Mouse (Mus musculus): ENCODE results near the gene Habp4. TPM values are rescaled to one million over a fixed set of nuclear protein-coding genes. Genes with fewer than 3 reads are reported as not detected.

The Habp4 gene
- 49.1 and 55.9 TPM in 2 replicates for polyA plus RNA-seq (2015; fragmentation: Nextera tagmentation; extraction: Ambion mirVana)

DNA sequence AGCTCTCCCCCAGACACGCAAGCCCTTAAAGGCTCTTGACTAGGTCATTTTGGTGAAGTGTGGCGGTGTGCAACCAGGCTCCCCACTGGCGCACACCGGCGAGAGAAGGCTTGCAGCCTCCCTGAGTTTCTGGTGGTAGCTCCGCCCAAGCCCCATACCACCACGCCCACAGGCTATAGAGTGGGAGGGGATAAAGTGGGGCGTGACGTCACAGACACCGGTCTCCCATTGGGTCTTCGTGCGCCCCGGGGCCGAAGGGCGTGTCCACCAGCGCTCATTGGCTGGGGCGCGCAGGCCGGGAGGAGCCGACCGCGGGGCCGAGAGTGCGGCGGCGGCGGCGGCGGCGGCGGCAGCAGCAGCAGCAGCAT, at the start of gene Habp4:
Gene Habp4, plus strand, starts transcription at position 277 of the 368 bp plus-strand sequence.
- Histone ChIP-seq H3K9ac (peak within 1 kb of the TSS; percentile 83), H3K27me3 (no peaks in the 10 kb centered on the region), H3K4me2 (peak within 1 kb of the TSS; percentile 89), H3K4me3 (peak within 1 kb of the TSS; percentile 75), H3K27ac (peak within 1 kb of the TSS; percentile 92), H3K36me3 (no peaks in the 10 kb centered on the region), H3K4me1 (replicated peaks) (peaks cover 17% of the 10 kb centered on the region; the same call in 1 of the 2 replicates), H3K9me3 (replicated peaks) (no peaks in the 10 kb centered on the region)
- WGBS: under 1% methylated on average over 31 of the region's 31 CpGs
- ATAC-seq (replicated peaks; ENCODE audit: insufficient number of reproducible peaks, insufficient read depth, low FRiP score, low read depth): peak; percentile 100

DNA sequence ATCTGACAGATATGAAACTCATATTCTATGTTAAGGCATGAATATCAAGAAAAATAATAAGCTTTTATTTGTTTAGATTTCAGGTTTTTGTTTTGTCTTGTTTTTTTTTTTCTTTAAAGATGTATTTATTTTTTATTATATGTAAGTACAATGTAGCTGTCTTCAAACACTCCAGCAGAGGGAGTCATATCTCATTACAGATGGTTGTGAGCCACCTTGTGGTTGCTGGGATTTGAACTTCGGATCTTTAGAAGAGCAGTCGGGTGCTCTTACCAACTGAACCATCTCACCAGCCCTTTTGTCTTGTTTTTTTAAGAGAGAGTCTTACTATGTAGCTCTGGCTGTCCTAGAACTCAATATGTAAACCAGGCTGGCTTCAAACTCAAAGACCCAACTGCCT, 44.2 kb upstream of the Habp4 start:
- H3K4me3 ChIP-seq: no peak overlapping the region
- no peaks in the 10 kb centered on the region for H3K9me3 ChIP-seq (replicated peaks)
- no peaks in the 10 kb centered on the region for H3K36me3 ChIP-seq
- H3K4me1 ChIP-seq (replicated peaks): no peaks in the 10 kb centered on the region
- WGBS: 56% methylated on average over 2 of the region's 2 CpGs
- no peak for ATAC-seq (replicated peaks; ENCODE audit: insufficient number of reproducible peaks, insufficient read depth, low FRiP score, low read depth)
- no peak overlapping the region for H3K9ac ChIP-seq
- H3K27me3 ChIP-seq: no peaks in the 10 kb centered on the region
- no peak overlapping the region for H3K4me2 ChIP-seq
- H3K27ac ChIP-seq: no peak overlapping the region

DNA sequence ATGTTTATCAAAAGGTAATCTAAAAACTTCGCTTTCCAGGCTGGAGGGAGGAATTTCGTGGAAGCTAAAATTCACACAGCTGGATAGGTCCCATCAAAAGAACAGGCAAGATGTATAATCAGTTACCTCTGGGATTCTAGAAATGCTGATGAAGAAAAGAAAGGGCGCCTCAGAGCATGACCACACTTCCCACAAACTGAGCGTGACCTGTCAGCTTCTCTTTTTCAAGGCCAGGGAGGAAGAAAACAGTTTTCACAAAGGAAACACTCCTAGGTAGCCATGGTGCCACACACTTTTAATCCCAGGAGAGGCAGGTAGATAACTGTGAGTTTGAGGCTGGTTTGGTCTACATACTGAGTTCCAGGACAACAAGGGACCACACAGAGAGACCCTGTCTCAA, 40.9 kb upstream of the Habp4 start:
- no peak for ATAC-seq (replicated peaks; ENCODE audit: insufficient number of reproducible peaks, insufficient read depth, low FRiP score, low read depth)

DNA sequence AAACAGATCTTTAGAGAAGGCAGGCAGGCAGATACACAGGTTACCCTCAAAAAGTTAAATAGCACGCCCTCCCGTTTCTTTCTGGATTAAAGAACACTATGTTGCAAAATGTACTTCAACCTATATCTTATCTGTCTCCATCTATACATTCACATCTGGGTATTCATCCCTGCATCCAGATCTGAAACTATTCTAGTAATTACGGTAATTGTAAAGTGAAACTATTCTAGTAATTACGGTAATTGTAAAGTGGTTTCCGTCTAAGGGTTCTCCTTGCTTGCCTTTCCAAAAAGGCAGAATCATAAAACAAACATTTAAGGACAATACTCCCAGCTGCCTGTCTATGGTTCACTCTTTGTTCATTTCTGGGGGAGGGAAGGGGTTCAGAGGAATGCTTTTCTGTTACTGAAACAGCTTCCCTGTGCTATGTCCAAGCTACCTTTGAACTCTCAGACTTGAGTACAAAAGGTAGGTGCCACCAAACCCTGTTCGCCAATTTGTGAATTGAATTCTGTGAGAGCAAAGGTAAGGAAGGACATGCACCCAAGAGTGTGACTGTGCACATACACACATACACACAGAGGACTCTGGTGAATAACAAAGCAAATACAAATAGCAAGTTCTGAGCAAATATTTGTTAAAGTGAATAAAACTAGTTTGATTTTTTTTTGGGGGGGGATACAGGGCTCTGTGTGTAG, 38.0 kb upstream of the Habp4 start:
- H3K27ac ChIP-seq: no peak overlapping the region
- no peak overlapping the region for H3K4me2 ChIP-seq
- peaks cover 2% of the 10 kb centered on the region; the same call in 1 of the 2 replicates for H3K4me1 ChIP-seq (replicated peaks)
- H3K4me3 ChIP-seq: no peak overlapping the region
- no peak overlapping the region for H3K9ac ChIP-seq
- WGBS: 36% methylated on average over 6 of the region's 6 CpGs
- ATAC-seq (replicated peaks; ENCODE audit: insufficient number of reproducible peaks, insufficient read depth, low FRiP score, low read depth): no peak
- H3K36me3 ChIP-seq: no peaks in the 10 kb centered on the region
- no peaks in the 10 kb centered on the region for H3K9me3 ChIP-seq (replicated peaks)
- H3K27me3 ChIP-seq: no peaks in the 10 kb centered on the region

More for the DNA sequence above, 40.9 kb upstream of the Habp4 start:
- H3K27ac ChIP-seq: no peak overlapping the region
- no peaks in the 10 kb centered on the region for H3K9me3 ChIP-seq (replicated peaks)
- H3K9ac ChIP-seq: no peak overlapping the region
- H3K4me2 ChIP-seq: no peak overlapping the region
- no peaks in the 10 kb centered on the region for H3K4me1 ChIP-seq (replicated peaks)
- 71% methylated on average over 4 of the region's 4 CpGs for WGBS
- H3K4me3 ChIP-seq: no peak overlapping the region
- no peaks in the 10 kb centered on the region for H3K36me3 ChIP-seq
- no peaks in the 10 kb centered on the region for H3K27me3 ChIP-seq

DNA sequence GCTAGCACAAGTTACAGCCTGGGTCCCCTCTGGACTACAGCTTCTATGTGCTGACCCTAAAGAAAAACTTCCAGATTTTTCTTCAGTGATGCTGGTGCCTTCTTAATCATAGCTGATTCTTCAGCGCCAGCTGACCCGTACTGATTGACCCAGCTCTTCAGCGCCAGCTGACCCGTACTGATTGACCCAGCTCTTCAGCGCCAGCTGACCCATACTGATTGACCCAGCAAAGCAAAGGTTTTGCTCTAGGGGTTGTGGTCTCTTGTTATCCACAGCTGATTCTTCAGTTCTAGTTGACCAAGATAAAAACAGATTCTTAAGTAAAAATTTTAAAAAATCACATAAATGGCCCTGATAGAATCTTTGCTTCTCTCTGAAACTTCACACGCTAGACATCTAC, 36.7 kb upstream of the Habp4 start:
- Histone ChIP-seq H3K36me3 (no peaks in the 10 kb centered on the region), H3K4me1 (replicated peaks) (peaks cover 4% of the 10 kb centered on the region; the same call in 1 of the 2 replicates)

GRCm38 (mm10) chr13:64126316-64126715, 35.3 kb upstream of the Habp4 start:
- 66% methylated on average over 4 of the region's 4 CpGs for WGBS
- Histone ChIP-seq H3K4me2 (no peak overlapping the region), H3K4me3 (no peak overlapping the region), H3K9me3 (replicated peaks) (no peaks in the 10 kb centered on the region), H3K9ac (no peak overlapping the region), H3K27me3 (no peaks in the 10 kb centered on the region), H3K4me1 (replicated peaks) (peaks cover 5% of the 10 kb centered on the region; the same call in 1 of the 2 replicates), H3K27ac (no peak overlapping the region), H3K36me3 (no peaks in the 10 kb centered on the region)
- no peak for ATAC-seq (replicated peaks; ENCODE audit: insufficient number of reproducible peaks, insufficient read depth, low FRiP score, low read depth)

More for the DNA sequence above, 36.7 kb upstream of the Habp4 start:
- H3K9me3 ChIP-seq (replicated peaks): no peaks in the 10 kb centered on the region
- no peak for ATAC-seq (replicated peaks; ENCODE audit: insufficient number of reproducible peaks, insufficient read depth, low FRiP score, low read depth)
- no peaks in the 10 kb centered on the region for H3K27me3 ChIP-seq
- H3K4me2 ChIP-seq: no peak overlapping the region
- 92% methylated on average over 6 of the region's 6 CpGs for WGBS
- H3K9ac ChIP-seq: no peak overlapping the region
- H3K4me3 ChIP-seq: no peak overlapping the region
- no peak overlapping the region for H3K27ac ChIP-seq

DNA sequence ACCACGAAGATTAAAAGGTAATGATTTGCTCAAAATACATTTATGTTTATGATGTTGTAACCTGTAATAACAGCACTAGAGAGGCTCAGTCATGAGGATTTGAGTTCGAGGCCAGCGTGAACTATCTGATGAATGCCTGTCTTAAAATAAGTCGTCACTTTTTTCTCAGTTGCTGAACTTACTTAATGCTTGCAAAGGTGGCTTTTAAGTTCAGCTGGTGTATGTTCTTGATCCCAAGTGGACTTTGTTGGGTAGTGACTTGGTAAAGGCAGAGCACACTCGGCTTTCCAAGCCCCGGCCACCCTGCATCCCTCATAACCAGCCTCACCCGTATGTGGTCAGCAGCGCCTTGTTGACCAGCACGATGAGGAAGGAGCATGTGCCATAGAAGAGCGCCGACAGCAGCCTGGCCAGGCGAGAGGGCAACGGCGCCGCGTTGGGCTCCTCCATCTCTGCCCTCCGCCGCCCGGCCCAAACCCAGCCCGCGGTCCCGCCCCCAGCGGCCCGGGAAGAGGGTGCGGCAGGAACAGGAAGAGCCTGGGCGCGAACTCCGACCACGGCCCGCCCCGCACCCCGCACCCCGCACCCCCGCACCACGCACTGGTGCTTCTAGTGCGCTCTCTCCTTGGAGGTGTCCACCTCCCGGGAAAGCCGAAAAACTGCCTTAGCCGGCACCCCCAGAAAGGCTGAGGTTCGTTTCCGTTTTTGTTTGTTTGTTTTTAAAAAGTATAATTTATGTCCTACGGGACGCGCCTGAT, 32.6 kb upstream of the Habp4 start, which contains the start of gene Slc35d2:
Gene Slc35d2, minus strand, starts transcription at position 511 of the 758 bp plus-strand sequence.
- H3K27me3 ChIP-seq: no peaks in the 10 kb centered on the region

GRCm38 (mm10) chr13:64129616-64130375, 31.8 kb upstream of the Habp4 start:
- Histone ChIP-seq H3K4me3 (peak overlapping the region; percentile 74), H3K27me3 (no peaks in the 10 kb centered on the region), H3K36me3 (peaks cover 8% of the 10 kb centered on the region), H3K27ac (peak overlapping the region; percentile 69), H3K4me1 (replicated peaks) (peaks cover 5% of the 10 kb centered on the region; the same call in 1 of the 2 replicates), H3K9ac (peak overlapping the region; percentile 77), H3K4me2 (peak overlapping the region; percentile 89), H3K9me3 (replicated peaks) (no peaks in the 10 kb centered on the region)
- WGBS: 37% methylated on average over 15 of the region's 15 CpGs
- ATAC-seq (replicated peaks; ENCODE audit: insufficient number of reproducible peaks, insufficient read depth, low FRiP score, low read depth): peak; percentile 69; the same call in 1 of the 2 replicates

More for the DNA sequence above, 32.6 kb upstream of the Habp4 start, which contains the start of gene Slc35d2:
- Histone ChIP-seq H3K4me1 (replicated peaks) (peaks cover 5% of the 10 kb centered on the region; the same call in 1 of the 2 replicates), H3K4me2 (peak within 1 kb of the TSS; percentile 89), H3K36me3 (peaks cover 2% of the 10 kb centered on the region; the same call in 1 of the 2 replicates), H3K4me3 (peak within 1 kb of the TSS; percentile 74), H3K9me3 (replicated peaks) (no peaks in the 10 kb centered on the region), H3K27ac (peak within 1 kb of the TSS; percentile 69), H3K9ac (peak within 1 kb of the TSS; percentile 77)
- WGBS: 6% methylated on average over 44 of the region's 44 CpGs
- ATAC-seq (replicated peaks; ENCODE audit: insufficient number of reproducible peaks, insufficient read depth, low FRiP score, low read depth): peak; percentile 89

DNA sequence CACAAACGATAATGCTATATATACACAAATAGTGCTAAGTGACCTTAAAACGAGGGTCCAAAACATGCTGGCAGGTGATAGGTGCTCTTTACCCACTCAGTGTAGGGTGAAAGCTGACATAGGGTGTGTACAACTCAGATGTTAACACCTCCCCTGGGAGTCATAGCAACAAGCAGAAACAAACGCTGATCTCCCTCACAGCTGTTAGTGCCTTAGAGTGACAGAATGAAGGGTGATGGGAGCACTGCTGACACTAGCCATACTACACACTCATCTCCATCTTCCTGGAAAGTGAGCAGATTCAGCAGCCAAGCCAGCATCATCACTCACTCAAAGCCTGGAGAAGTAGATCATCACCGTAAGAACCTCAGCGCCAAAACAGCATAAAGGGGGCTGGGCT, 11.5 kb upstream of the Habp4 start:
- Histone ChIP-seq H3K36me3 (no peaks in the 10 kb centered on the region), H3K27ac (peak overlapping the region; percentile 36; the same call in 1 of the 2 replicates), H3K4me3 (peak overlapping the region; percentile 20), H3K4me1 (replicated peaks) (peaks cover 29% of the 10 kb centered on the region), H3K27me3 (no peaks in the 10 kb centered on the region), H3K9ac (no peak overlapping the region; the same call in 1 of the 2 replicates), H3K9me3 (replicated peaks) (no peaks in the 10 kb centered on the region), H3K4me2 (peak overlapping the region; percentile 99)
- WGBS: 30% methylated on average over 5 of the region's 5 CpGs
- ATAC-seq (replicated peaks; ENCODE audit: insufficient number of reproducible peaks, insufficient read depth, low FRiP score, low read depth): no peak

GRCm38 (mm10) chr13:64152241-64152669, 9.4 kb upstream of the Habp4 start:
- WGBS: under 1% methylated on average over 41 of the region's 42 CpGs
- peak overlapping the region; percentile 98 for H3K4me3 ChIP-seq
- H3K4me1 ChIP-seq (replicated peaks): peaks cover 33% of the 10 kb centered on the region
- peak overlapping the region; percentile 99 for H3K4me2 ChIP-seq
- H3K9me3 ChIP-seq (replicated peaks): no peaks in the 10 kb centered on the region
- peak overlapping the region; percentile 91 for H3K9ac ChIP-seq
- no peaks in the 10 kb centered on the region for H3K36me3 ChIP-seq
- H3K27ac ChIP-seq: peak overlapping the region; percentile 95
- H3K27me3 ChIP-seq: no peaks in the 10 kb centered on the region
- ATAC-seq (replicated peaks; ENCODE audit: insufficient number of reproducible peaks, insufficient read depth, low FRiP score, low read depth): peak; percentile 7
